Mouse (Mus musculus) left cerebral cortex, postnatal 10 days (tissue): ENCODE data around the gene Defb26. TPM values are rescaled to one million over a fixed set of nuclear protein-coding genes. Genes with fewer than 3 reads are reported as not detected.
A peak's percentile ranks its signal among the peaks of the same experiment; 100 is the strongest.

Experiments used
- DNase-seq, 2 experiments: peaks; one replicate each; pipeline ENCODE4 v3.0.0; 2021 to 2022; ENCODE audit warnings: low spot score in 2 of 2, mixed read lengths in 1 of 2; ENCODE audit errors: extremely low spot score in 1 of 2
- intact Hi-C: fragments of 180-260 bp; cut with DNase I; formaldehyde crosslinking; loops from one replicate; pipeline ENCODE4 v1.15.1; 2025
- total RNA-seq, 2 experiments: library from RNA; stranded (reverse); gene quantifications; 2 replicates each; pipeline ENCODE4 v1.2.3; 2021

The Defb26 gene
- total RNA-seq, 2 experiments from 2014 or later, result not detected

DNA sequence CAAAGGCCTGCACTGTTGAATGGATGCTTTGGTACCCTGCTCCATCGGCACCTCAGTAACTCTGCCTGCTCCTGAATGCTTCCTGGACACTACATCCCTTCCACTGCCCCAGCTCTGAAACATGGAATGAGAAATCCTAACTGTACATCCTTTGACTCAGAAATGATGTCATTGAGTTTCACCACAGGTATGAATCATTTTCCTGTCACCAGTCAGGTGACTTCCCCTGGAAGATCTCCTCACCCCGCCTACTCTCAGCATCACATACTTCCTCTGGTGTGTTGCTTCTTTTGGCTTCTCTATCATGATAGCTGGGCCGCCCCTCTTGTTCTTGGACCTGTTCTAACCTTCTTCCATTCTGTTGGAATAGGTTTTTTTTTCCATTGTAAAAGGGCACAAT is 30.6 kb downstream of the Defb26 start:
- DNase-seq, result no peak
- intact Hi-C loops, result no loop called here

DNA sequence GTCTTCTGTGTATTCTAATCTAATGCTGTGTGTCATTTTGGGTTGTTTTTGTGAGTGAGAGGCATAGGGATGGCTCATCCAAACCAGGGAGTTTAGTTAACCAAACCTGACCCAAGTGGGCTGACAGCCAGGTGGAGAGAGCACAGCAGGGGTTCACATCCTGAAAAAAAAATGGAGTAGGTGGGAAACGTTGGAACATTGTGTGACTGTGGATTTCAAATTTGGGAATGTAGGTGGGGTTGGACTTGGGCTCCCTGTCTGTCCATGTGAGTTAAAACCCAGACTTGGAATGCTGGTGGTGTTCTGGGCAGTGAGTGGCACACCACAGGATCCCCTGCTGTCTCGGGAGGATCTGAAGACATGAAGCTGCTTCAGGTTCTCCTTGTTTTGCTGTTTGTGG is 34.7 kb downstream of the Defb26 start, which contains the start of gene Defb20:
TSS of gene Defb20 (plus strand) at position 301 of the 400 bp plus-strand sequence.
- DNase-seq, result no peak
- intact Hi-C loops, result no loop called here

DNA sequence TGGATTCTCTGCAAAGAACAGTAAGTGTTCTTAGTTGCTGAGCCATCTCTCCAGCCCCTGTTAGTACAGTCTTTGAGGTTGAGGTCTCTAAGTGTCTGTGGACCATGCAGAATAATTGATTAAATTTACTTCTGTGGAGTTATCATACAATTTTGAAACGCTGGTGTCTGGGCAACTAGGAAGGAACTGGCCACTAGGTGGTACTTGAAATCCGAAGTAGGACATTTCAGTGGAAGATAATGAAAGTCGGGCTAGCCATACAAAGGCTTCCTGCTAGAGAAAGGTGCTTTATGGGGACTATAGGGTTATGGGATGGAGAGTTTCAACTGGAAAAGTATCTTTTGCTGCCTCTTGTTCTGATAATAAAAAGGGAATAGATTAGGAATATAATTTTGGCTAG is 39.1 kb downstream of the Defb26 start:
- DNase-seq, result no peak
- intact Hi-C loops, result loop anchor here (5.0 kb wide), 1 partner anchor 70 kb away; the partner anchor contains the start of gene Defb29

DNA sequence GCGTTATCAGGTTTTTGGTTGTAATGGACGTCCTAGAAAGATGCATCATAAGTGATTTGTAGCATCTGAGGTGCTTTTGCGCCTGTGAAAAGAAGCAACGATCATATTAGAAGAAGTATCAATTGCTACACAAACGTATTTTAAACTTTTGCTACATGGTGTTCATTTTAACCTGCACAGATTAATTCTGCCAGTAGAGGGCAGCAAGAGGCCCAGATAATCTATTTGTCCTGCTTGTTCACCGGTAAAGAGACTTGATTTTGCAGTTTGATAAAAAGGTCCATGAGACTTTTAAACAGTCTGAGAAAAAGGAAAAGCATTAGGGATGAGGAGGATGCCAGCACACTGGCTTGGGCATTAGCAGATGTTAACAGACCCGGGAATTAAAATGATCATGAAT is 40.5 kb downstream of the Defb26 start:
- intact Hi-C loops, result loop anchor here (5.0 kb wide), 1 partner anchor 71 kb away; the partner anchor contains the start of gene Defb29
- DNase-seq, result peak in 1 of 2 experiments; percentile 45

DNA sequence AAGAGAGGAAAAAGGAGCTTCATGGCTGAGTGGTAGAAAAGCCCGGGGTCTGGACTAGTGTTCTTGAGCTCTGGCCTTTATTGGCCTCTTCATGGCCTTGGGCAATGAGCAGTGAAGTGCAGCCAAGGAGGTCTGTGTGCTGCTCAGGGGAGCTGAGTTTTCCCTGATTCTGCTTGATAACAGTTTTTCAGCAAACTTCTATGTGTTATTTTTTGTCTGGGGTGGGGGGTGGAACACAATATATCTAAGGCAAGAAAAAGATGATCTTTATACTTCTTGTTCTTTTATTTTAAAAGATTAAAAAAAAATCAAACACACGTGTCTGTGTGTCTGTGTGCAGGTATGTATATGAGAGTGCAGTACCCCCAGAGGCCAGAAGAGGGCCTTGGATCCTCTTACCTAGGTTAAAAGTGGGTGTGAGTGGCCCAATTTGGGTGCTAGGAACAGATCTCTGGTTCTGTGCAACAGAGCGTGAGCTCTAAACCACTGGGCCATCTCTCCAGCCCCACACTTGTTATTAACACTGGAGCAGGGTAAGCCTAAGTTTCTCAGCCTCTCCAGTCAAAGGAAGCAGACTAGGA is 46.8 kb downstream of the Defb26 start, which contains the start of gene Defb23:
TSS of gene Defb23 (minus strand) at position 51 of the 581 bp plus-strand sequence.
- no peak for DNase-seq

DNA sequence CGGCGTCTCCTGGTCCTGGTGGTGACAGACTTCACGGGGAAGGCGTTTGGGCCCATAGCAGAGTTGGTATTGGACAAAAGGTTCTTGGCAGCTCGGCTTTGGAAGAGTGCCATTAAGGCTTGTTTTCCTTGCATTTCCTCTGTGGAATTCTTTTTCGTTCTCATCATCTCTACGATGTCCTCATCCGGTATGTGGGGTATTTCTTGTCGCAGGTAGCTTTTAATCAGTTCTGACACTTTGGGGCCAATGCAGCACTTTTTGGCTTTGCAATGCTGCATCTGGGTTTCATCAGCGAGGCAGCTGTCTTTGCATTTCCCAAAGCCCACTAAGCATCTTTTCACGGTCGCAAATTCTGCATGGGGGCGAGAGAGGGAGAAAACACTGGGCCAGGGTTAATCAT is 52.3 kb downstream of the Defb26 start:
- no peak for DNase-seq
- intact Hi-C loops, result loop anchor here (10.0 kb wide), 1 partner anchor 216 kb away; no protein-coding TSS in a partner anchor

More for the DNA sequence above, 46.8 kb downstream of the Defb26 start, which contains the start of gene Defb23:
- intact Hi-C loops, result no loop called here

Other genes with a start within 250 kb of the Defb26 start
- gene Tbc1d20, start 217.9 kb downstream of the Defb26 start, total RNA-seq, result 10 to 100 TPM; 42.8 to 46.9 TPM
- 100 to 1,000 TPM; 106 to 107 TPM for gene Rbck1, start 179.0 kb downstream of the Defb26 start, total RNA-seq
- gene Trib3, start 167.7 kb downstream of the Defb26 start, total RNA-seq, result 1 to 10 TPM in 1 of 2 experiments, under 1 TPM in 1; 0.49 to 1.0 TPM
- gene Nrsn2, start 135.1 kb downstream of the Defb26 start, total RNA-seq, result 10 to 100 TPM; 37.5 to 53.4 TPM
- 10 to 100 TPM; 35.3 to 38.0 TPM for gene Sox12, start 113.6 kb downstream of the Defb26 start, total RNA-seq
- 10 to 100 TPM; 10.6 to 10.9 TPM for gene Zcchc3, start 96.7 kb downstream of the Defb26 start, total RNA-seq
- 1 to 10 TPM; 3.4 to 3.7 TPM for gene 6820408C15Rik, start 96.1 kb downstream of the Defb26 start, total RNA-seq
- gene Defb23, start 47.1 kb downstream of the Defb26 start, total RNA-seq, result not detected
- gene Defb20, start 34.6 kb downstream of the Defb26 start, total RNA-seq, result not detected
- gene Defb22, start 21.6 kb downstream of the Defb26 start, total RNA-seq, result not detected
- gene Defb28, start 6.6 kb upstream of the Defb26 start, total RNA-seq, result not detected
- not detected for gene Defb29, start 28.4 kb upstream of the Defb26 start, total RNA-seq
- not detected for gene Gm17416, start 57.6 kb upstream of the Defb26 start, total RNA-seq
- not detected for gene Defb21, start 61.1 kb upstream of the Defb26 start, total RNA-seq
- not detected for gene Defb19, start 68.6 kb upstream of the Defb26 start, total RNA-seq
- gene Defb45, start 87.7 kb upstream of the Defb26 start, total RNA-seq, result not detected
- not detected for gene Defb36, start 92.6 kb upstream of the Defb26 start, total RNA-seq
- gene Defb25, start 111.4 kb upstream of the Defb26 start, total RNA-seq, result not detected
- gene Rem1, start 115.3 kb upstream of the Defb26 start, total RNA-seq, result 1 to 10 TPM; 1.5 TPM
- gene H13, start 157.8 kb upstream of the Defb26 start, total RNA-seq, result 100 to 1,000 TPM in 1 of 2 experiments, 10 to 100 TPM in 1; 99.7 to 115 TPM
- gene Mcts2, start 175.3 kb upstream of the Defb26 start, total RNA-seq, result 10 to 100 TPM; 22.9 to 28.1 TPM
- 10 to 100 TPM; 20.6 to 24.5 TPM for gene Id1, start 224.6 kb upstream of the Defb26 start, total RNA-seq
- 1 to 10 TPM; 1.7 to 1.8 TPM for gene Cox4i2, start 242.5 kb upstream of the Defb26 start, total RNA-seq